Mouse (Mus musculus): ENCODE measurements around the gene Poc5. TPM values are rescaled to one million over a fixed set of nuclear protein-coding genes. Genes with fewer than 3 reads are reported as not detected.

Poc5 gene
- 9.1 and 12.6 TPM in 2 replicates for polyA plus RNA-seq (2015; fragmentation: Nextera tagmentation; extraction: Ambion mirVana)

DNA sequence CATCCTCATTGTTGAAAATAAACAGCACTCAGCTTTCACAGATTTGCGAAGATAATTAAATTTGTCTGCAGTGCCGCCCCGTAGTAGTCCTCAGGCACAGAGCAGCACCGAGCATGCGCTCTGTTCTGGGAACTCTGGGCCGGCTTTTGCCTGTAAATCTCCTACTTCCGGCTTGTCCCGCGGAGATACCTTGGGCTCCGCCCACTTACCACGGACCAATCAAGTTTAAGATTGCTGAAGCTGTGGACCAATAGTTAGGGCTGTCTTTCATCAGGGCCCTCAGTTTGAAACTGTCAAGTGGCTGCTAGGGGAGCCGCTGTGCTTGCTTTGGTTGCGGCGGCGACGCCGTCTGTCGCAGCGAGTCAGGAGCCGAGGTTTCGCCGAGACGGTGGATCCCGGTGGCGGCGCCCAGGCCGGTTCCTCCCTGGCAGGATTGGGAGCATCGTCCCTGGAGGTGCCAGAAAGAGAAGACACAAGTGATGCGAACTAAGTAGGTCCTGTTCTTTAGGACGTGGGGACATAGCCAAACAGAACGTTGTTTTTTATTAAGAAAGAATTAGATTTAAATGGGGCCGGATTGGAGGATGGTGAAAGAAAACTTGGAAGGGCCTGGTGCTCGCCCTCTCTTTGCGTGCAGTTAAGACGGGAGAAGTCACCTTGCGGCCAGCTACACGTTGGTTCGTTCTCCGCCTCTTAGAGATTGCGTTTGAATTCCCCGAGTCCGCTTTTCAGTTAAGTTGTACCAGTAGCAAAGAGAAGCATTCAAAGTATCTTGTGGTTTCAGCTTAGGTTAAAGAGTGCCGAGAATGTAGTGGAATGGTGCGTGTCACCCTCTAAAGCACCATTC, at the start of gene Poc5:
TSS of gene Poc5 (plus strand) at position 253 of the 847 bp plus-strand sequence.
- H3K4me2 ChIP-seq (replicated peaks): peak within 1 kb of the TSS; percentile 61
- no peaks in the 10 kb centered on the region for H3K27me3 ChIP-seq (replicated peaks)
- no peaks in the 10 kb centered on the region for H3K9me3 ChIP-seq
- H3K27ac ChIP-seq: peak within 1 kb of the TSS; percentile 73
- H3K9ac ChIP-seq: peak within 1 kb of the TSS; percentile 82
- ATAC-seq: peak; percentile 100
- peaks cover 7% of the 10 kb centered on the region for H3K36me3 ChIP-seq
- under 1% methylated on average over 44 of the region's 44 CpGs for WGBS
- H3K4me3 ChIP-seq (replicated peaks): peak within 1 kb of the TSS; percentile 83
- H3K4me1 ChIP-seq (replicated peaks): peaks cover 5% of the 10 kb centered on the region; the same call in 1 of the 2 replicates

DNA sequence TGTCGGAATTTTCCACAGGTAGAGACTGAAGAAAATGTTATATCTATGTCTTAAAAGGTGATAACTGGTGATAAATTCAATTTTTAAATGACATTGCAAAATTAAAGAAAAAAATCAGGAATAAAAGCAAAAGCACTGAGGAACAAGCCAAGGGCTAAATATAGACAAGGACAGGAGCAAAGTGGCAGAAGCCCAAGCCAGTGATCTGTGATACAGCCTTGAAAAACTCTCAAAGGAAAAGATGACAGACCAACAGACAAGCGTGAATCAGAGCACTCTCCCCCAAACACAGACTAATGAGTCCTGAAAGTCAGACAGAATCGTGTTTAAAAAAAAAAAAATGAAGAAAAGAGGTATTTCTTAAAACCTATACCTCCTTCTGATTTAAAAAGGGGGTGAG, 46.6 kb upstream of the Poc5 start:
- Histone ChIP-seq H3K9ac (no peak overlapping the region), H3K4me3 (replicated peaks) (no peak overlapping the region), H3K9me3 (no peaks in the 10 kb centered on the region), H3K36me3 (no peaks in the 10 kb centered on the region), H3K4me2 (replicated peaks) (no peak overlapping the region), H3K27me3 (replicated peaks) (no peaks in the 10 kb centered on the region), H3K4me1 (replicated peaks) (no peaks in the 10 kb centered on the region), H3K27ac (no peak overlapping the region)
- no peak for ATAC-seq
- 74% methylated on average over 3 of the region's 3 CpGs for WGBS

DNA sequence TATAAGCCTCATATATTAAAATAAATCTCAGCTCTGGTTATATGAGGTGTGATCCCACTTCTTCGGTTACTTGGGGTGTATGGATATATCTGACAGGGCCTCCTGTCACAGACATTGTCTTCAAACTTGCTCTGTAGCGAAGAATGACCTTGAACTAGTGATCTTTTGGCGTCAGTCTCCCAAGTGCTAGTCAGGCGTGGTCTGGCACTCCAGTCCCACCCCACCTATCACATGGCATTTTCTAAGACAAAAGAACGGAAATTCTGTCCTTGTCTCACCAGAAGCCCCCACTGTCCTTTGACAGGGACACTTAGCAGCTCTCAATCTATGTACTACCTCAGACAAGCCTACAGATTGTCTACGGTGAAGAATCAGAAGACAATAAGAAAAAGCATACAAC, 43.3 kb upstream of the Poc5 start:
- ATAC-seq: no peak
- Histone ChIP-seq H3K27ac (no peak overlapping the region), H3K9ac (no peak overlapping the region), H3K4me3 (replicated peaks) (no peak overlapping the region), H3K36me3 (no peaks in the 10 kb centered on the region), H3K9me3 (no peaks in the 10 kb centered on the region), H3K27me3 (replicated peaks) (no peaks in the 10 kb centered on the region), H3K4me1 (replicated peaks) (no peaks in the 10 kb centered on the region), H3K4me2 (replicated peaks) (no peak overlapping the region)
- WGBS: 82% methylated on average over 6 of the region's 6 CpGs

DNA sequence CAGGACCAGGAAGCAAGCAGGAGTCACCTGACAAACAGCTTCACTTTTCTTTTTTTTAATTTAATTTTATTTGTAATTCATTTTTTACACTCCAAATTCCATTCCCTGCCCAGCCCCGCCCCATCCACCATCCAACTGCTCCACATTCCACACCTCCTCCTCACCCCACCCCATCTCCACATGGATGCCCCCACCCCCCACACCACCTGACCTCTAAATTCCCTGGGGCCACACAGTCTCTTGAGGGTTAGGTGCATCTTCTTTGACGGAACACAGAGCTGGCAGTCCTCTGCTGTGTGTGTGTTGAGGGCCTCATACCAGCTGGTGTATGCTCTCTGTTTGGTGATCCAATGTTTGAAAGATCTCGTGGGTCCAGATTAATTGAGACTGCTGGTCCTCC, 41.5 kb upstream of the Poc5 start:
- 27% methylated on average over 3 of the region's 3 CpGs for WGBS

DNA sequence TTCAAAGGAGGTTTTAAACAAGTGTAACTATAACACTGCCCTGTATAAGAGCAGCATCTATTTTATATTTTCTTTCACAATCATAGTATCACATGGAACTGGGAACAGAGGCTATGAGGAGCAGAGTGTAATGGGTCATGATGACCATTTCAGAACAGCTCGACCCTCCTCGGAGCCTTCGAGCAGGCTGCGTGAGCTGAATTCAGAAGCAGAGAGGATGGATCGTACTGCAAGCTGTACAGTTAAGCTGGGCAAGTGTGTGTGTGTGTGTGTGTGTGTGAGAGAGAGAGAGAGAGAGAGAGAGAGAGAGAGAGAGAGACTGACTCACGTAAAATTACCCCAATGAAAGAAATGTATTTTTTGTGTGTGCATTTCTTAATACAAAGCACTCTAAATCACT, 37.9 kb upstream of the Poc5 start:
- Histone ChIP-seq H3K4me2 (replicated peaks) (no peak overlapping the region), H3K27me3 (replicated peaks) (no peaks in the 10 kb centered on the region), H3K4me3 (replicated peaks) (no peak overlapping the region), H3K27ac (no peak overlapping the region), H3K36me3 (no peaks in the 10 kb centered on the region), H3K9me3 (no peaks in the 10 kb centered on the region), H3K9ac (no peak overlapping the region), H3K4me1 (replicated peaks) (no peaks in the 10 kb centered on the region)
- ATAC-seq: no peak
- WGBS: 86% methylated on average over 6 of the region's 6 CpGs

More for the DNA sequence above, 41.5 kb upstream of the Poc5 start:
- Histone ChIP-seq H3K36me3 (no peaks in the 10 kb centered on the region), H3K27me3 (replicated peaks) (no peaks in the 10 kb centered on the region), H3K27ac (no peak overlapping the region), H3K4me2 (replicated peaks) (no peak overlapping the region), H3K4me1 (replicated peaks) (no peaks in the 10 kb centered on the region), H3K4me3 (replicated peaks) (no peak overlapping the region), H3K9ac (no peak overlapping the region), H3K9me3 (no peaks in the 10 kb centered on the region)
- ATAC-seq: no peak

DNA sequence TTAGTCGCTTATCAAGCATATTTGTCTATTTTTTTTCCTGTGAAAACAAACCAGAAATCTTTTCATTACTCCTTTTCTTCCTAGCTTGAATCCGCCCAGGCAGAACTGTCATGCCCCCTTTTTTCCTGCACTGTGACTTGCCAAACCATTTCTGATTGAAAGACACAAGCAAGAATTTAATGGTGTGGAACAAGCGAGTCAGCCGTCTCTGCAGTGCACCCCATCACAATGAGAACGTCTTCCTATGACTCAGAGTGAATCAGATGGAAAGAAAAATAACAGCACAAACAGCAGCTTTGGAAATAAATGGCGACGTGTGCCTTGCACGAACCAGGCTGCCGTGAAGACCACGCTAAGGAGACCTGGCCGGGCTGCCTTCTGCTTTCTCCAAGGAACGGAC, 36.8 kb upstream of the Poc5 start:
- H3K9me3 ChIP-seq: no peaks in the 10 kb centered on the region
- no peak overlapping the region for H3K27ac ChIP-seq
- no peaks in the 10 kb centered on the region for H3K36me3 ChIP-seq
- H3K27me3 ChIP-seq (replicated peaks): no peaks in the 10 kb centered on the region
- H3K9ac ChIP-seq: no peak overlapping the region
- H3K4me2 ChIP-seq (replicated peaks): no peak overlapping the region
- ATAC-seq: no peak
- no peak overlapping the region for H3K4me3 ChIP-seq (replicated peaks)
- no peaks in the 10 kb centered on the region for H3K4me1 ChIP-seq (replicated peaks)
- WGBS: 88% methylated on average over 12 of the region's 12 CpGs

DNA sequence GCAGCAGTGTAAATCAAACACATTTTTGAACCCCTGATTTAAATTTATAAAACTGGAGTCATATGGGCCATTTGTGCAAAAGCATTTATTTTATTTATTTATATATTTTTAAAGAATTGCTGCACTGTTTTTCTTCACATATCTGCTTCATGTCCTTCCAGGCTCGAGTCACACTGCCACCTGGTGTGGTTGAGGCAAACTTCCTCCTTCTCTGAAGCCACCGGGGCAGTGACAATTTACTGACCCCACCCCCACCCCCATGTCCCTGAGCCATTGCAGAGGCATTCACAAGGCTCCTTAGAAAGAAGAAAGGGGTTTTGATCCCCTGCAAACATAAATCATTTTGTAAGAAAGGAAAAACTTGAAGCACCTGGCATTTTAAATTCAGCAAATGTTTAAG, 12.6 kb upstream of the Poc5 start:
- ATAC-seq: no peak
- H3K36me3 ChIP-seq: no peaks in the 10 kb centered on the region
- no peak overlapping the region for H3K27ac ChIP-seq
- no peaks in the 10 kb centered on the region for H3K9me3 ChIP-seq
- no peaks in the 10 kb centered on the region for H3K27me3 ChIP-seq (replicated peaks)
- no peak overlapping the region for H3K4me2 ChIP-seq (replicated peaks)
- no peak overlapping the region for H3K9ac ChIP-seq
- no peaks in the 10 kb centered on the region for H3K4me1 ChIP-seq (replicated peaks)
- H3K4me3 ChIP-seq (replicated peaks): no peak overlapping the region
- 1% methylated on average over 2 of the region's 2 CpGs for WGBS

DNA sequence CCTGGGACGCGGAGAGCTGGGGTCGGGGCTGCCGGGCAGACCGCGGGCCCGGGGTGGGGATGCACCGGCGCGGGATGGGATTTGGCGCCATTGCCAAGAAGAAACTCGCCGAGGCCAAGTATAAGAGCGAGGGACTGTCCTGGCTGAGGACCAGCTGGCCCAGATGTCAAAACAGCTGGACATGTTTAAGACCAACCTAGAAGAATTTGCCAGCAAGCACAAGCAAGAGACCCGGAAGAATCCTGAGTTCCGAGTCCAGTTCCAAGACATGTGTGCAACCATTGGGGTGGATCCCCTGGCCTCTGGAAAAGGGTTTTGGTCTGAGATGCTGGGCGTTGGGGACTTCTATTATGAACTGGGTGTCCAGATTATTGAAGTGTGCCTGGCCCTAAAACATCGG, 11.2 kb upstream of the Poc5 start:
- Histone ChIP-seq H3K27me3 (replicated peaks) (no peaks in the 10 kb centered on the region), H3K9me3 (no peaks in the 10 kb centered on the region), H3K4me1 (replicated peaks) (no peaks in the 10 kb centered on the region), H3K27ac (no peak overlapping the region), H3K4me3 (replicated peaks) (no peak overlapping the region), H3K36me3 (no peaks in the 10 kb centered on the region), H3K9ac (no peak overlapping the region), H3K4me2 (replicated peaks) (no peak overlapping the region)
- no peak for ATAC-seq
- 88% methylated on average over 18 of the region's 18 CpGs for WGBS

DNA sequence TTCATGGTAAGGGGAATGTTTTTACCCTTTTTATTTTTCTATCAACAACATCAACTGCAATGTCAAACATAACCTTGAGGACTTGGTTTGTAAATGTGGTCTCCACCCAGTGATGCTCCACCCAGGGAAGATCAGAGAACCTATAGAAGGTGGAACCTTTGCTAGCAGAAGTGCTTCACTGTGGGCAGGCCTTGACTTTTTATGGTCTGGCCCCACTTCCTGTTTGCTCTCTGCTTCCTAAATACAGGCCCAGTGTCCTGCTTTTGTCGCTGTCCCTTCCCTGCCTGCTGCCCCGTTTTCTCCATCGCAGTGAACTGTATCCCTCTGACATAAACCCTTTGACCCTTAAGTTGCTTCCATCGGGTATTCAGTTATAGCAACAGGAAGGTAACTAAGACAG, 10.2 kb upstream of the Poc5 start:
- 49% methylated on average over 4 of the region's 4 CpGs for WGBS
- Histone ChIP-seq H3K9ac (no peak overlapping the region), H3K4me1 (replicated peaks) (no peaks in the 10 kb centered on the region), H3K4me2 (replicated peaks) (no peak overlapping the region), H3K27me3 (replicated peaks) (no peaks in the 10 kb centered on the region), H3K4me3 (replicated peaks) (no peak overlapping the region), H3K27ac (no peak overlapping the region), H3K36me3 (no peaks in the 10 kb centered on the region), H3K9me3 (no peaks in the 10 kb centered on the region)
- no peak for ATAC-seq

DNA sequence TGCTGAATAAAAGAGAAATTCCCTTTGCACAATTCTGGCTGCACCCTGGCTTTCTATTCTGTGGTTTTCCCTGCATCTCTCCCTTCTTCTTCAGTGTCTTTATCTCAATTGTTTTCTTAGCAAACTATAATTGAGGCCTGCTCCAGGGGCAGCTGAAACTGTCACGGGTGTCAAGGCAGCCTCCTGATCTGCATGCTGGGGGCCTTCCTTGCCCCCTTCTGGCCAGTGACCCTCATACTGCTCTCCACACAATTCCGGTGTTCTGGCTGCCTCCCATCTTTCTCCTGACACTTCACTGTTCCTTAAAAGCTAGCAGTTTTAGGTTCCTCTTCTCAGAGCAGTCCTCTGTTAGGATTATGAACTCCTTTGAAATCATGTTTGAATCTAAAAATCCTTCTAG, 1.2 kb downstream of the Poc5 start:
- H3K27me3 ChIP-seq (replicated peaks): no peaks in the 10 kb centered on the region
- H3K36me3 ChIP-seq: peaks cover 13% of the 10 kb centered on the region
- peak overlapping the region; percentile 61 for H3K4me2 ChIP-seq (replicated peaks)
- no peak for ATAC-seq
- no peak overlapping the region for H3K27ac ChIP-seq
- WGBS: 15% methylated on average over 2 of the region's 2 CpGs
- H3K4me3 ChIP-seq (replicated peaks): peak overlapping the region; percentile 83
- peaks cover 5% of the 10 kb centered on the region; the same call in 1 of the 2 replicates for H3K4me1 ChIP-seq (replicated peaks)
- H3K9me3 ChIP-seq: no peaks in the 10 kb centered on the region
- H3K9ac ChIP-seq: peak overlapping the region; percentile 37

DNA sequence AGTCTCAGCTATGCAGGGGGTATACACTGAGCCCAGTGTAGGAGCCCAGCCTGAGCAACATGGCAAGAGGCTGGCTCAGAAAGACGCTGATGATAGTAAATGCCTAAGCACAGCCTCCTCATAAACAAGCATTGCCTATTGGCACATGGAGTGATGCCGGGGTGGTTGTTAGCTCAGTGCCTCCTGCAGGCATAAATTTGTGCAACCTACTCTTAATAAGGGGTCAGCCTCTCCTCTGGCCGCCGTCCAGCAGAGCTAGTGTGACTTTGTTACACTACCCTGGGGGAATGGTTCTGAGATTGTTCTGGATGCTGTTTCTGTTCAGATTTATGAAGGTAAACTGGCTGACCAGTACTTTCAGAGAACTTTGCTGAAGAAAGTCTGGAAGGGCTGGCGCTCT, 13.2 kb downstream of the Poc5 start:
- H3K4me2 ChIP-seq (replicated peaks): no peak overlapping the region
- no peak for ATAC-seq
- H3K4me1 ChIP-seq (replicated peaks): no peaks in the 10 kb centered on the region
- H3K27me3 ChIP-seq (replicated peaks): no peaks in the 10 kb centered on the region
- WGBS: 95% methylated on average over 5 of the region's 5 CpGs
- peaks cover 24% of the 10 kb centered on the region for H3K36me3 ChIP-seq
- H3K9me3 ChIP-seq: no peaks in the 10 kb centered on the region
- H3K4me3 ChIP-seq (replicated peaks): no peak overlapping the region
- H3K9ac ChIP-seq: no peak overlapping the region
- H3K27ac ChIP-seq: no peak overlapping the region

DNA sequence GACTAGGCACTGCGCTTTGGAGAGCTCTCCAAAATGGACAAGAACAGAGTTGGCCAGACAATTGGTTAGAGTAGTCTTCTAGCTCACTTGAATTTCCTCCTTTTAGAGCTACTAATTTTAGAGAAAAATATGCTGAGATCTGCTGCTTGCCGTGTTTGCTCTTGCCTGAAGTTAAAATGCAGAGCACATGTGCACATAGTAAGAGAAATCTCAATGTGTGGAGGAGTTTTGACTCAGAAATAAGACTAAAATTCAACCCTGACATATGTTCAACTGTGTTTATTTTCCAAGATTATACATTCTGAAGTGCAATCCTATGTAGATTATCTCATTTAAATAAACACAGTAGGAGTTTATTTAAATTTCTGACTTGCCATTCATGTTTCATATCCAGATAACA, 17.4 kb downstream of the Poc5 start:
- no peak overlapping the region for H3K9ac ChIP-seq
- H3K9me3 ChIP-seq: no peaks in the 10 kb centered on the region
- no peaks in the 10 kb centered on the region for H3K4me1 ChIP-seq (replicated peaks)
- 88% methylated on average over 2 of the region's 2 CpGs for WGBS
- H3K27ac ChIP-seq: no peak overlapping the region
- no peak overlapping the region for H3K4me3 ChIP-seq (replicated peaks)
- H3K4me2 ChIP-seq (replicated peaks): no peak overlapping the region
- ATAC-seq: no peak
- H3K36me3 ChIP-seq: peaks cover 18% of the 10 kb centered on the region
- H3K27me3 ChIP-seq (replicated peaks): no peaks in the 10 kb centered on the region

DNA sequence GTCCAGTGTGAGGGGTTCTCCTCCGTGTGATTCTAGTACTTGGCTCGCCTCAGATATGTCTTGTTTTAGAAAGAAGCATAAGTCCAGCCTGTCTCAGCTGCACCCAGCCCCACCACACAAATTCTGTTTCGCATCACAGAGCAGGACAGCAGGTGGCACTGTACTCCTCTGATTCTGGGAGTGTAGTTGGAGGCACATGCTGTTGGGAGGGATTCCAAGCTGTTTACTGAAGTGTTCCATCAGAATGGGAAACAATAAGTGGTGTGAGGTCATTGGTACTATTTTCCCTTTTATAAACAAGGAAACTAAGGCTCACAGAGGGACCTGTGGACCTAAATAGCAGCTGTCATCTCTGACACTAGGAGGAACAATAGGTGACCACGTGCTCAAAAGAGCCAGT, 18.9 kb downstream of the Poc5 start:
- no peaks in the 10 kb centered on the region for H3K4me1 ChIP-seq (replicated peaks)
- no peak overlapping the region for H3K4me2 ChIP-seq (replicated peaks)
- H3K27me3 ChIP-seq (replicated peaks): no peaks in the 10 kb centered on the region
- ATAC-seq: 0 out of 2 replicates have a peak, but pooled peaks have one; percentile 20
- no peak overlapping the region for H3K4me3 ChIP-seq (replicated peaks)
- H3K36me3 ChIP-seq: peaks cover 17% of the 10 kb centered on the region
- 67% methylated on average over 4 of the region's 4 CpGs for WGBS
- no peaks in the 10 kb centered on the region for H3K9me3 ChIP-seq
- H3K9ac ChIP-seq: no peak overlapping the region
- H3K27ac ChIP-seq: no peak overlapping the region

Measured in intestine, embryonic 15.5 days (tissue).